Mouse (Mus musculus): ENCODE data around the gene Adcyap1r1.

GRCm38 (mm10) chr6:55402041-55402776 is 49.6 kb upstream of the Adcyap1r1 start:
- no peak for TF ChIP-seq EP300 (IDR thresholded peaks at IDR 0.05; ENCODE audit: low read depth)
- TF ChIP-seq CTCF (IDR thresholded peaks at IDR 0.05; ENCODE audit: low read depth): no peak

All from liver, postnatal 0 days (tissue).